Mouse (Mus musculus) kidney, adult 2 months (tissue): ENCODE results near the gene Ap1b1. TPM values are rescaled to one million over a fixed set of nuclear protein-coding genes. Genes with fewer than 3 reads are reported as not detected.

Experiments
- DNase-seq: peaks from one replicate; pipeline ENCODE4 v3.0.0; 2021
- H3K27ac ChIP-seq: fragments of 200-500 bp; 2 replicates; pipeline ENCODE4 v1.5.1; 2012; ENCODE audit warnings: low read depth, low read length, control low read depth, inconsistent platforms; ENCODE audit not compliant: insufficient read depth
- H3K27me3 ChIP-seq: fragments of 200-500 bp; replicated peaks from 2 replicates; pipeline ENCODE4 v1.6.1; 2012; ENCODE audit warnings: mild to moderate bottlenecking, moderate library complexity, low read length, inconsistent platforms; ENCODE audit not compliant: control insufficient read depth, insufficient read depth
- H3K36me3 ChIP-seq: fragments of 200-500 bp; 2 replicates; pipeline ENCODE4 v1.6.1; 2012; ENCODE audit warnings: mild to moderate bottlenecking, moderate library complexity, low read length, inconsistent platforms; ENCODE audit not compliant: control insufficient read depth, insufficient read depth
- H3K4me1 ChIP-seq: fragments of 200-500 bp; 2 replicates; pipeline ENCODE4 v1.6.1; 2011; ENCODE audit warnings: low read length; ENCODE audit not compliant: control insufficient read depth, insufficient read depth
- H3K4me3 ChIP-seq: fragments of 200-500 bp; 2 replicates; pipeline ENCODE4 v1.5.1; 2011; ENCODE audit warnings: mild to moderate bottlenecking, low read depth, low read length, control low read depth; ENCODE audit not compliant: insufficient read depth
- CTCF ChIP-seq: fragments of 200-500 bp; conservative IDR thresholded peaks from 2 replicates; pipeline ENCODE4 v1.5.1; 2011; ENCODE audit warnings: low read depth, mild to moderate bottlenecking, control low read depth, low read length, moderate library complexity, mixed read lengths; ENCODE audit not compliant: insufficient read depth, insufficient read length
- POLR2A ChIP-seq: fragments of 200-500 bp; IDR thresholded peaks from one replicate; pipeline ENCODE4 v1.6.1; 2011; ENCODE audit warnings: low read depth, low read length, control low read depth
- WGBS: fragments of 180-500 bp; shearing (Covaris S2); methylation state at CpG from one replicate; pipeline ENCODE4 v1.1.7; 2018; 5-methylcytosine and 5-hydroxymethylcytosine counted together
- polyA plus RNA-seq: library from polyadenylated mRNA; depleted of rRNA; stranded (reverse); fragments of >200 nt; gene quantifications from 2 replicates; pipeline ENCODE4 v1.2.3, GENCODE M21; 2012

The Ap1b1 gene
- polyA plus RNA-seq, 1 experiment: 110 TPM

GRCm38 (mm10) chr11:5035421-5035820 lies 48.8 kb downstream of the Ap1b1 start:
- peaks cover 2% of the 10 kb centered on the region; the same call in 1 of the 2 replicates for H3K36me3 ChIP-seq
- no peaks in the 10 kb centered on the region for H3K27me3 ChIP-seq
- 77% methylated on average over 4 of the region's 4 CpGs for WGBS
- TF ChIP-seq POLR2A (no peak), CTCF (no peak)
- DNase-seq: no peak
- no peak overlapping the region for H3K27ac ChIP-seq
- H3K4me3 ChIP-seq: no peak overlapping the region
- H3K4me1 ChIP-seq: no peaks in the 10 kb centered on the region

- H3K4me1 ChIP-seq: no peaks in the 10 kb centered on the region
- DNase-seq: peak; percentile 67
- no peaks in the 10 kb centered on the region; the same call in 1 of the 2 replicates for H3K36me3 ChIP-seq
- no peak overlapping the region for H3K27ac ChIP-seq
- 72% methylated on average over 8 of the region's 8 CpGs for WGBS
- TF ChIP-seq CTCF (no peak), POLR2A (no peak)
- no peaks in the 10 kb centered on the region for H3K27me3 ChIP-seq
- no peak overlapping the region for H3K4me3 ChIP-seq
These were observed 50.7 kb downstream of the Ap1b1 start for GRCm38 (mm10) chr11:5037146-5037854.

GRCm38 (mm10) chr11:5040585-5040984 lies 54.0 kb downstream of the Ap1b1 start:
- H3K27ac ChIP-seq: no peak overlapping the region
- no peaks in the 10 kb centered on the region for H3K27me3 ChIP-seq
- no peak for DNase-seq
- 96% methylated on average over 5 of the region's 5 CpGs for WGBS
- H3K4me1 ChIP-seq: no peaks in the 10 kb centered on the region
- TF ChIP-seq POLR2A: no peak
- no peak for TF ChIP-seq CTCF
- H3K36me3 ChIP-seq: no peaks in the 10 kb centered on the region; the same call in 1 of the 2 replicates
- H3K4me3 ChIP-seq: no peak overlapping the region

GRCm38 (mm10) chr11:5041144-5041780 lies 54.6 kb downstream of the Ap1b1 start:
- Histone ChIP-seq H3K36me3 (no peaks in the 10 kb centered on the region; the same call in 1 of the 2 replicates), H3K27ac (no peak overlapping the region), H3K4me3 (no peak overlapping the region), H3K27me3 (no peaks in the 10 kb centered on the region), H3K4me1 (no peaks in the 10 kb centered on the region)
- no peak for DNase-seq
- TF ChIP-seq CTCF: no peak
- TF ChIP-seq POLR2A: no peak
- 70% methylated on average over 18 of the region's 18 CpGs for WGBS

GRCm38 (mm10) chr11:5042645-5043381 lies 56.2 kb downstream of the Ap1b1 start:
- no peak for DNase-seq
- Histone ChIP-seq H3K27ac (no peak overlapping the region), H3K27me3 (no peaks in the 10 kb centered on the region), H3K36me3 (no peaks in the 10 kb centered on the region; the same call in 1 of the 2 replicates), H3K4me1 (no peaks in the 10 kb centered on the region), H3K4me3 (no peak overlapping the region)
- WGBS: 83% methylated on average over 8 of the region's 8 CpGs
- TF ChIP-seq CTCF: no peak
- no peak for TF ChIP-seq POLR2A

GRCm38 (mm10) chr11:5046321-5046926 lies 59.8 kb downstream of the Ap1b1 start:
- WGBS: 49% methylated on average over 12 of the region's 12 CpGs
- DNase-seq: no peak
- Histone ChIP-seq H3K4me3 (no peak overlapping the region), H3K27ac (no peak overlapping the region), H3K27me3 (no peaks in the 10 kb centered on the region), H3K36me3 (no peaks in the 10 kb centered on the region), H3K4me1 (no peaks in the 10 kb centered on the region)
- TF ChIP-seq POLR2A (no peak), CTCF (no peak)
